Mouse (Mus musculus) hindlimb bud, embryonic 11.5 days (tissue): ENCODE data around the gene Pde4d.
"Not testable (repeated sequence)": the region's sequence is repeated elsewhere in the genome, so short reads cannot be mapped to it uniquely, and the experiment has no call there.

Source experiments
- DNase-seq: peaks from one replicate; pipeline ENCODE4 v3.0.0-alpha.2; 2012; ENCODE audit warnings: low read depth, low spot score; ENCODE audit errors: extremely low spot score

The Pde4d gene

GRCm38 (mm10) chr13:109837453-109837852, 1387.7 kb downstream of the Pde4d start:
- DNase-seq, result no peak

GRCm38 (mm10) chr13:109837921-109838320, 1388.2 kb downstream of the Pde4d start:
- DNase-seq, result no peak

GRCm38 (mm10) chr13:109840251-109840650, 1390.5 kb downstream of the Pde4d start:
- DNase-seq, result no peak

GRCm38 (mm10) chr13:109841140-109841822, 1391.5 kb downstream of the Pde4d start:
- no peak for DNase-seq

- no peak for DNase-seq
These were observed 1393.2 kb downstream of the Pde4d start for GRCm38 (mm10) chr13:109842982-109843381.

GRCm38 (mm10) chr13:109844828-109845227, 1395.1 kb downstream of the Pde4d start:
- no peak for DNase-seq

GRCm38 (mm10) chr13:109863826-109864225, 1414.1 kb downstream of the Pde4d start:
- DNase-seq, result no peak

GRCm38 (mm10) chr13:109864311-109864710, 1414.6 kb downstream of the Pde4d start:
- DNase-seq, result no peak

- no peak for DNase-seq
These were observed 1430.6 kb downstream of the Pde4d start for GRCm38 (mm10) chr13:109880392-109880791.

- no peak for DNase-seq
These were observed 1431.6 kb downstream of the Pde4d start for GRCm38 (mm10) chr13:109881161-109881857.

- no peak for DNase-seq
These were observed 1433.9 kb downstream of the Pde4d start for GRCm38 (mm10) chr13:109883636-109884035.

- no peak for DNase-seq
These were observed 1435.1 kb downstream of the Pde4d start for GRCm38 (mm10) chr13:109884812-109885211.

GRCm38 (mm10) chr13:109888293-109888692, 1438.5 kb downstream of the Pde4d start:
- no peak for DNase-seq

- no peak for DNase-seq
These were observed 1441.6 kb downstream of the Pde4d start for GRCm38 (mm10) chr13:109891194-109891909.

- DNase-seq, result no peak
These were observed 1442.1 kb downstream of the Pde4d start for GRCm38 (mm10) chr13:109891910-109892265.

GRCm38 (mm10) chr13:109899442-109900428, 1450.0 kb downstream of the Pde4d start:
- no peak for DNase-seq

GRCm38 (mm10) chr13:109901811-109902210, 1452.1 kb downstream of the Pde4d start:
- DNase-seq, result no peak

- not testable (repeated sequence) for DNase-seq
These were observed 1452.7 kb downstream of the Pde4d start for GRCm38 (mm10) chr13:109902460-109902854.

- DNase-seq, result no peak
These were observed 1453.4 kb downstream of the Pde4d start for GRCm38 (mm10) chr13:109902855-109903763.
